14 mouse cellular contexts compared by ENCODE assay signal in genomic region chr3:152761661-152762060, GRCm38 (mm10). TPM values are rescaled to one million over a fixed set of nuclear protein-coding genes. Genes with fewer than 3 reads are reported as not detected.
A peak's percentile ranks its signal among the peaks of the same experiment; 100 is the strongest.
DNase-seq lines count a peak whose midpoint lies in the region; ATAC-seq and TF ChIP-seq lines count a peak whose summit lies in the region.
"Had no signal": no experiment of that assay in that cellular context is flagged by ENCODE, and none has a peak within 500 bp of the region (broad histone marks: within the 10 kb centered on the region; RNA-seq: fewer than 3 reads in every experiment).

No protein-coding gene starts in this region.

- no peak overlapping the region for H3K4me2 ChIP-seq in intestine, embryonic 16.5 days (ENCODE audit: low read depth, low read length)
- no peak overlapping the region for H3K4me2 ChIP-seq in intestine, embryonic 15.5 days (replicated peaks)
- H3K4me2 ChIP-seq: hindbrain, embryonic 14.5 days had no signal

- no peak overlapping the region for H3K27ac ChIP-seq in intestine, embryonic 16.5 days (ENCODE audit: low read length)
- no peak overlapping the region for H3K27ac ChIP-seq in intestine, embryonic 15.5 days
- H3K27ac ChIP-seq: embryonic facial prominence, embryonic 10.5 days; forebrain, embryonic 10.5 days; hindbrain, embryonic 14.5 days; kidney, postnatal 0 days had no signal

- WGBS in intestine, embryonic 16.5 days = 54% methylated on average over 8 of the region's 8 CpGs
- WGBS in intestine, embryonic 15.5 days = 49% methylated on average over 8 of the region's 8 CpGs

- no peaks in the 10 kb centered on the region for H3K27me3 ChIP-seq in intestine, embryonic 16.5 days (replicated peaks; ENCODE audit: control insufficient read depth, insufficient read depth, low read length)
- no peaks in the 10 kb centered on the region for H3K27me3 ChIP-seq in intestine, embryonic 15.5 days (replicated peaks)

- 0 out of 2 replicates have a peak, but pooled peaks have one; percentile 24 for ATAC-seq in intestine, embryonic 16.5 days
- no peak; the same call in 1 of the 2 replicates for ATAC-seq in intestine, embryonic 15.5 days
- ATAC-seq in monocyte, adult 5-6 weeks (replicated peaks; ENCODE audit: insufficient number of reproducible peaks, low FRiP score, low TSS enrichment, poor library complexity, severe bottlenecking) = no peak; the same call in 1 of the 2 replicates

- DNase-seq in CD4-positive helper T cell, adult 2 months (ENCODE audit: low read depth, low spot score) = peak; percentile 11
- no peak for DNase-seq in brain, embryonic 14.5 days (ENCODE audit: low read depth)
- DNase-seq in lung, postnatal 25 days (ENCODE audit: low spot score) = peak; percentile 13
- no peak for DNase-seq in right cerebral cortex, postnatal 4 days
- no peak for DNase-seq in thymus, postnatal 0 days (ENCODE audit: low spot score)
- DNase-seq: adrenal gland, adult 8-10 months had no signal

- H3K36me3 ChIP-seq in intestine, embryonic 16.5 days (ENCODE audit: control insufficient read depth, insufficient read depth, low read length) = no peaks in the 10 kb centered on the region
- H3K36me3 ChIP-seq in intestine, embryonic 15.5 days = no peaks in the 10 kb centered on the region
- H3K36me3 ChIP-seq: embryonic facial prominence, embryonic 10.5 days had no signal

- peak; percentile 13; the same call in 1 of the 2 replicates for TF ChIP-seq CTCF in brain, embryonic 14.5 days (IDR thresholded peaks at IDR 0.05; ENCODE audit: borderline replicate concordance, extremely low read depth, insufficient read depth, insufficient read length)

- H3K9ac ChIP-seq in intestine, embryonic 16.5 days (ENCODE audit: low read depth, low read length) = no peak overlapping the region
- H3K9ac ChIP-seq in intestine, embryonic 15.5 days = no peak overlapping the region
- H3K9ac ChIP-seq: hindbrain, embryonic 14.5 days had no signal

- H3K4me3 ChIP-seq in intestine, embryonic 16.5 days (ENCODE audit: low read length) = no peak overlapping the region
- H3K4me3 ChIP-seq in intestine, embryonic 15.5 days (replicated peaks) = no peak overlapping the region
- H3K4me3 ChIP-seq: embryonic facial prominence, embryonic 10.5 days; forebrain, embryonic 10.5 days; myocyte had no signal

- TF ChIP-seq POLR2A in brain, embryonic 14.5 days (IDR thresholded peaks at IDR 0.05; ENCODE audit: borderline replicate concordance, extremely low read depth, insufficient read depth, insufficient read length, poor library complexity, severe bottlenecking) = no peak

- peaks cover 9% of the 10 kb centered on the region; the same call in 1 of the 2 replicates for H3K4me1 ChIP-seq in intestine, embryonic 16.5 days (ENCODE audit: control insufficient read depth, insufficient read depth, low read length)
- H3K4me1 ChIP-seq in intestine, embryonic 15.5 days (replicated peaks) = 0 out of 2 replicates have a peak, but pooled peaks cover 11% of the 10 kb centered on the region

- no peaks in the 10 kb centered on the region for H3K9me3 ChIP-seq in intestine, embryonic 16.5 days (ENCODE audit: control insufficient read depth, low read length)
- no peaks in the 10 kb centered on the region for H3K9me3 ChIP-seq in intestine, embryonic 15.5 days
- H3K9me3 ChIP-seq: embryonic facial prominence, embryonic 10.5 days; forebrain, embryonic 10.5 days had no signal

RNA-seq across cellular contexts. Expression of gene Pigk, which starts 47.8 kb away (rescaled TPM):
- 32.8 and 35.9 TPM in 2 replicates for polyA plus RNA-seq in intestine, embryonic 16.5 days (2015; fragmentation: Nextera tagmentation; extraction: Ambion mirVana)
- 36.6 and 42.6 TPM in 2 replicates for polyA plus RNA-seq in intestine, embryonic 15.5 days (2015; fragmentation: Nextera tagmentation; extraction: Ambion mirVana)
- polyA plus RNA-seq in brain, embryonic 14.5 days (2012; rRNA removed) = 12.9 and 17.0 TPM in 2 replicates
- 38.0 and 41.7 TPM in 2 replicates for polyA plus RNA-seq in thymus, postnatal 0 days (2015; fragmentation: Nextera tagmentation; extraction: Ambion mirVana)
- total RNA-seq in monocyte, adult 5-6 weeks (2017) = 31.1 to 45.1 TPM (median 39.8 TPM) in 3 replicates

Comparison
In these comparisons a context has a peak if more than half of its experiments do, and no peak if none do; other contexts are left out.
1. DNase-seq: peak in CD4-positive helper T cell, adult 2 months (single experiment) and lung, postnatal 25 days (single experiment); none in brain, embryonic 14.5 days (single experiment), right cerebral cortex, postnatal 4 days (single experiment) and thymus, postnatal 0 days (single experiment).